Mouse (Mus musculus) kidney, postnatal 0 days (tissue): ENCODE results near the gene Mpp6. TPM values are rescaled to one million over a fixed set of nuclear protein-coding genes. Genes with fewer than 3 reads are reported as not detected.

ENCODE experiments used
- ATAC-seq: fragments of 200-750 bp; cut with Nextera tagmentation; replicated peaks from 2 replicates; pipeline ENCODE4 v1.8.0; 2017; ENCODE audit warnings: low read depth, moderate number of reproducible peaks, moderate TSS enrichment, moderate library complexity; ENCODE audit not compliant: low FRiP score
- DNase-seq: peaks from one replicate; pipeline ENCODE4 v3.0.0-alpha.2; 2016; ENCODE audit warnings: low spot score
- H3K27ac ChIP-seq: fragments of 300-500 bp; sonication (generic); 2 replicates; pipeline ENCODE4 v1.5.1; 2014; ENCODE audit warnings: mild to moderate bottlenecking
- H3K27me3 ChIP-seq: fragments of 300-500 bp; sonication (generic); 2 replicates; pipeline ENCODE4 v1.6.1; 2014; ENCODE audit warnings: low read length, mixed read lengths; ENCODE audit not compliant: insufficient read depth
- H3K36me3 ChIP-seq: fragments of 300-500 bp; sonication (generic); 2 replicates; pipeline ENCODE4 v1.6.1; 2014; ENCODE audit warnings: low read length, mixed read lengths; ENCODE audit not compliant: insufficient read depth
- H3K4me1 ChIP-seq: fragments of 300-500 bp; sonication (generic); replicated peaks from 2 replicates; pipeline ENCODE4 v1.6.1; 2014; ENCODE audit warnings: antibody characterized with exemption, low read length, mixed read lengths; ENCODE audit not compliant: insufficient read depth
- H3K4me2 ChIP-seq: fragments of 300-500 bp; sonication (generic); 2 replicates; pipeline ENCODE4 v1.6.1; 2014; ENCODE audit warnings: mild to moderate bottlenecking, low read length, moderate library complexity, mixed read lengths
- H3K4me3 ChIP-seq: fragments of 300-500 bp; sonication (generic); replicated peaks from 2 replicates; pipeline ENCODE4 v1.5.1; 2014; ENCODE audit warnings: low read depth, low read length
- H3K9ac ChIP-seq: fragments of 300-500 bp; sonication (generic); 2 replicates; pipeline ENCODE4 v1.6.1; 2014; ENCODE audit warnings: low read depth, low read length
- H3K9me3 ChIP-seq: fragments of 300-500 bp; sonication (generic); replicated peaks from 2 replicates; pipeline ENCODE4 v1.6.1; 2016; ENCODE audit warnings: low read length, inconsistent platforms, mixed read lengths
- CTCF ChIP-seq: IDR thresholded peaks from 2 replicates; pipeline ENCODE4 v1.5.1; 2016; ENCODE audit warnings: antibody characterized with exemption, low read depth, mild to moderate bottlenecking, moderate library complexity
- WGBS: fragments of 180-500 bp; shearing (Covaris S2); extraction: QIAGEN DNeasy Blood & Tissue Kit; methylation state at CpG from one replicate; pipeline ENCODE4 v1.1.7; 2014; 5-methylcytosine and 5-hydroxymethylcytosine counted together
- polyA plus RNA-seq: library from polyadenylated mRNA; unstranded; fragments of >200 nt; fragmentation: Nextera tagmentation; extraction: Ambion mirVana; gene quantifications from 2 replicates; pipeline ENCODE4 v1.2.1, GENCODE M21; 2015

Mpp6 gene
- polyA plus RNA-seq, 1 experiment from 2014 or later: 96.1 TPM

- Histone ChIP-seq H3K4me3 (no peak overlapping the region), H3K36me3 (peaks cover 18% of the 10 kb centered on the region), H3K27me3 (no peaks in the 10 kb centered on the region), H3K27ac (no peak overlapping the region), H3K9ac (no peak overlapping the region), H3K9me3 (no peaks in the 10 kb centered on the region), H3K4me2 (no peak overlapping the region), H3K4me1 (no peaks in the 10 kb centered on the region)
- DNase-seq (no peak), ATAC-seq (no peak)
- WGBS: 74% methylated on average over 3 of the region's 3 CpGs
- TF ChIP-seq CTCF: no peak
These were observed 82.8 kb downstream of the Mpp6 start for GRCm38 (mm10) chr6:50192822-50193221.

GRCm38 (mm10) chr6:50193851-50194250 lies 83.8 kb downstream of the Mpp6 start:
- DNase-seq (no peak), ATAC-seq (no peak)
- H3K4me1 ChIP-seq: no peaks in the 10 kb centered on the region
- H3K4me2 ChIP-seq: no peak overlapping the region
- H3K27ac ChIP-seq: no peak overlapping the region
- H3K9me3 ChIP-seq: no peaks in the 10 kb centered on the region
- no peak for TF ChIP-seq CTCF
- WGBS: 73% methylated on average over 5 of the region's 5 CpGs
- peaks cover 18% of the 10 kb centered on the region for H3K36me3 ChIP-seq
- no peak overlapping the region for H3K9ac ChIP-seq
- H3K4me3 ChIP-seq: no peak overlapping the region
- H3K27me3 ChIP-seq: no peaks in the 10 kb centered on the region

- Histone ChIP-seq H3K4me3 (no peak overlapping the region), H3K27ac (no peak overlapping the region)
- no peak for DNase-seq
These were observed 94.3 kb downstream of the Mpp6 start for GRCm38 (mm10) chr6:50204356-50204755.

GRCm38 (mm10) chr6:50205093-50205492 lies 95.1 kb downstream of the Mpp6 start:
- no peak overlapping the region for H3K4me2 ChIP-seq
- H3K27me3 ChIP-seq: no peaks in the 10 kb centered on the region
- 70% methylated on average over 4 of the region's 4 CpGs for WGBS
- no peaks in the 10 kb centered on the region for H3K36me3 ChIP-seq
- DNase-seq (peak; percentile 57), ATAC-seq (no peak; the same call in 1 of the 2 replicates)
- no peaks in the 10 kb centered on the region for H3K9me3 ChIP-seq
- TF ChIP-seq CTCF: no peak
- no peaks in the 10 kb centered on the region for H3K4me1 ChIP-seq
- no peak overlapping the region for H3K27ac ChIP-seq
- H3K9ac ChIP-seq: no peak overlapping the region
- no peak overlapping the region for H3K4me3 ChIP-seq

More at GRCm38 (mm10) chr6:50204356-50204755, 94.3 kb downstream of the Mpp6 start:
- no peaks in the 10 kb centered on the region for H3K4me1 ChIP-seq
- WGBS: 62% methylated on average over 4 of the region's 4 CpGs
- TF ChIP-seq CTCF: no peak
- no peak overlapping the region for H3K9ac ChIP-seq
- no peaks in the 10 kb centered on the region for H3K27me3 ChIP-seq
- no peak for ATAC-seq
- no peaks in the 10 kb centered on the region for H3K36me3 ChIP-seq
- no peaks in the 10 kb centered on the region for H3K9me3 ChIP-seq
- H3K4me2 ChIP-seq: no peak overlapping the region

GRCm38 (mm10) chr6:50214711-50215372 lies 104.8 kb downstream of the Mpp6 start:
- Histone ChIP-seq H3K4me1 (no peaks in the 10 kb centered on the region), H3K27me3 (no peaks in the 10 kb centered on the region), H3K4me3 (no peak overlapping the region), H3K4me2 (no peak overlapping the region), H3K9ac (no peak overlapping the region), H3K36me3 (no peaks in the 10 kb centered on the region), H3K27ac (no peak overlapping the region), H3K9me3 (no peaks in the 10 kb centered on the region)
- ATAC-seq: no peak
- TF ChIP-seq CTCF: no peak
- no peak for DNase-seq
- 41% methylated on average over 2 of the region's 2 CpGs for WGBS

GRCm38 (mm10) chr6:50215373-50215745 lies 105.3 kb downstream of the Mpp6 start:
- no peak overlapping the region for H3K9ac ChIP-seq
- H3K36me3 ChIP-seq: no peaks in the 10 kb centered on the region
- no peaks in the 10 kb centered on the region for H3K4me1 ChIP-seq
- no peak overlapping the region for H3K4me2 ChIP-seq
- no peak overlapping the region for H3K4me3 ChIP-seq
- no peak for TF ChIP-seq CTCF
- no peaks in the 10 kb centered on the region for H3K27me3 ChIP-seq
- ATAC-seq (no peak), DNase-seq (no peak)
- no peak overlapping the region for H3K27ac ChIP-seq
- WGBS: 77% methylated on average over 2 of the region's 2 CpGs
- H3K9me3 ChIP-seq: no peaks in the 10 kb centered on the region

- Histone ChIP-seq H3K4me1 (no peaks in the 10 kb centered on the region), H3K36me3 (no peaks in the 10 kb centered on the region), H3K4me3 (no peak overlapping the region), H3K9me3 (no peaks in the 10 kb centered on the region), H3K27me3 (no peaks in the 10 kb centered on the region), H3K9ac (no peak overlapping the region), H3K27ac (no peak overlapping the region), H3K4me2 (no peak overlapping the region)
- TF ChIP-seq CTCF: no peak
- DNase-seq (no peak), ATAC-seq (peak; percentile 57; the same call in 1 of the 2 replicates)
- WGBS: 88% methylated on average over 4 of the region's 4 CpGs
These were observed 105.9 kb downstream of the Mpp6 start for GRCm38 (mm10) chr6:50215986-50216385.
